Mouse (Mus musculus) liver, adult 2 months (tissue): ENCODE results near the gene Dclk1. TPM values are rescaled to one million over a fixed set of nuclear protein-coding genes. Genes with fewer than 3 reads are reported as not detected.

ENCODE experiments used
- DNase-seq: peaks from one replicate; pipeline ENCODE4 v3.0.0-alpha.2; 2011; ENCODE audit warnings: low read depth, low spot score; ENCODE audit errors: extremely low read depth
- H3K27ac ChIP-seq: fragments of 200-500 bp; replicated peaks from 2 replicates; pipeline ENCODE4 v1.5.1; 2012; ENCODE audit warnings: low read depth, mild to moderate bottlenecking, control low read depth, inconsistent platforms, low read length; ENCODE audit not compliant: insufficient read depth
- H3K27me3 ChIP-seq: fragments of 200-500 bp; 2 replicates; pipeline ENCODE4 v1.6.1; 2012; ENCODE audit warnings: mild to moderate bottlenecking, moderate library complexity, low read length, inconsistent platforms; ENCODE audit not compliant: control insufficient read depth, insufficient read depth
- H3K36me3 ChIP-seq: fragments of 200-500 bp; 2 replicates; pipeline ENCODE4 v1.6.1; 2012; ENCODE audit warnings: low read length, inconsistent platforms; ENCODE audit not compliant: control insufficient read depth, insufficient read depth
- H3K4me1 ChIP-seq: fragments of 200-500 bp; 2 replicates; pipeline ENCODE4 v1.6.1; 2011; ENCODE audit warnings: low read length; ENCODE audit not compliant: control insufficient read depth, insufficient read depth
- H3K4me3 ChIP-seq: fragments of 200-500 bp; 2 replicates; pipeline ENCODE4 v1.5.1; 2011; ENCODE audit warnings: low read depth, mild to moderate bottlenecking, control low read depth, low read length, moderate library complexity; ENCODE audit not compliant: insufficient read depth
- H3K79me2 ChIP-seq: fragments of 200-500 bp; 2 replicates; pipeline ENCODE4 v1.6.1; 2012; ENCODE audit warnings: inconsistent platforms, mild to moderate bottlenecking, low read length, moderate library complexity; ENCODE audit not compliant: control insufficient read depth, insufficient read depth
- H3K9ac ChIP-seq: fragments of 200-500 bp; 2 replicates; pipeline ENCODE4 v1.6.1; 2012; ENCODE audit warnings: low read depth, mild to moderate bottlenecking, control low read depth, inconsistent platforms, low read length
- CTCF ChIP-seq: fragments of 200-500 bp; IDR thresholded peaks from 2 replicates; pipeline ENCODE4 v1.5.1; 2011; ENCODE audit warnings: low read depth, low read length, control low read depth
- POLR2A ChIP-seq: fragments of 200-500 bp; IDR thresholded peaks from 2 replicates; pipeline ENCODE4 v1.6.1; 2011; ENCODE audit warnings: low read length, control low read depth; ENCODE audit not compliant: insufficient read depth; ENCODE audit errors: extremely low read depth
- WGBS: fragments of 180-500 bp; shearing (Covaris S2); methylation state at CpG from one replicate; pipeline ENCODE4 v1.1.7; 2018; 5-methylcytosine and 5-hydroxymethylcytosine counted together
- polyA plus RNA-seq: library from polyadenylated mRNA; depleted of rRNA; stranded (reverse); fragments of >200 nt; gene quantifications from 2 replicates; pipeline ENCODE4 v1.2.3, GENCODE M21; 2012
- total RNA-seq: library from RNA; depleted of rRNA; stranded (reverse); fragments of >200 nt; gene quantifications from 2 replicates; pipeline ENCODE4 v1.2.3, GENCODE M21; 2014

Gene Dclk1
- total and polyA plus RNA-seq, 2 experiments = 0.46 TPM; not detected in 1

DNA sequence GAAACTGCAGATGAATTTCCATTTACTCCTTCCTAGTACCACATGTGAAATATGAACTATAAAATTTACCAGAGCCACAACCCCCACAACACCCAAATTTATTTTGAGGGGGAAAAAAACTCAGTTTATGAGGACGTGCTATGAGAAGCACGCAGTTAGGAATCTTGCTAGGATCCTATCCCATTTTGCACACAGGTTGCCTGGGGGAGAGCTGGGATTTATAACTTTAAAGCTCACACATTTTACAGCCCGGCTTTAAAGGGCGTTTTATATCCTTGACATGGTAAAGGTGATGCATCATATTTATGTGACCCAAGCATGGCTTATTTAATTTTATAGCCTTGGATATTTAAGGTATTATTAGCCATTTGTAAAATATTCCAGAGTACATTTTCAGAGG lies 237.1 kb downstream of the Dclk1 start:
- Histone ChIP-seq H3K36me3 (no peaks in the 10 kb centered on the region), H3K4me3 (no peak overlapping the region), H3K27me3 (no peaks in the 10 kb centered on the region), H3K27ac (no peak overlapping the region), H3K79me2 (no peaks in the 10 kb centered on the region), H3K4me1 (no peaks in the 10 kb centered on the region), H3K9ac (no peak overlapping the region)
- TF ChIP-seq CTCF = no peak
- TF ChIP-seq POLR2A = no peak
- 91% methylated on average over 4 of the region's 4 CpGs for WGBS
- no peak for DNase-seq

DNA sequence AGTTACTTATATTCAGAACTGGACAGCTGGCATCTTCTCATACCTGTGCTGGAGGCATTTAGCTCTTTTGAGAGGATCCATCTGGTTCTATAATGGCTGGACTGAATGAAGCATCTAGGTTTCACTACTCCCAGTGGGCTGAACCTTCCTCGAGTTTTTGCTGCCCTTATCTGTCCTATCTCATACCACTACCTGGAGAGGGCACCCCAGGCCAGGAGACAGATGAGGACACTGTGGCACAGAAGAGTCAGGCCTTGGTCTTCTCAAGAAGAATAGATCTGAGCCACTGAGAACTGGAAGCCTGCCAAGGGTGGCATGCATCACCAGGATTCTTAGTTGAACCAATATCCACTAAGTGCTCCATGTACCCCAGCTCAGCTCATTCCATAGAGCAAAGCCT lies 239.0 kb downstream of the Dclk1 start:
- H3K79me2 ChIP-seq = no peaks in the 10 kb centered on the region
- TF ChIP-seq CTCF = no peak
- TF ChIP-seq POLR2A = no peak
- WGBS = 61% methylated on average over 1 of the region's 1 CpGs
- no peak for DNase-seq
- no peak overlapping the region for H3K27ac ChIP-seq
- H3K36me3 ChIP-seq = no peaks in the 10 kb centered on the region
- no peaks in the 10 kb centered on the region for H3K27me3 ChIP-seq
- H3K4me1 ChIP-seq = no peaks in the 10 kb centered on the region
- no peak overlapping the region for H3K4me3 ChIP-seq
- no peak overlapping the region for H3K9ac ChIP-seq

DNA sequence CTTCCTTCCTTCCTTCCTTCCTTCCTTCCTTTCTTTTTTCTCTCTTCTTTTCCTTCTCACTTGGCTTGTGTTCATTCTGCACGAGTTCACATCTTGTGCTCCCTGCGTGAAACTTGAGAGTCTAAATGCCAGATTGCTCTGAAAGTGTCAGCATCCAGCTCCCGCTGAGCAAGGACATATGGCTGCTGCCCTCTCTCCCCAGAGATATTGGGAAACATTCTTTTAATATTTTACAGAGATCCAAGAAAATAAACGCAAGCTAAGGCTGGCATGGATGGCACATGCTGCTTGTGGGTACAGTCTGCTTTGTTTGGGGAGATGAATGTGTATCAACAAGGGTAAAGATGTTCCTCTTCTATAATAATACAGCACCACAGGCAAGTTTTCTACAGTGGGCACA lies 241.2 kb downstream of the Dclk1 start:
- Histone ChIP-seq H3K79me2 (no peaks in the 10 kb centered on the region), H3K4me1 (no peaks in the 10 kb centered on the region), H3K27me3 (no peaks in the 10 kb centered on the region), H3K9ac (no peak overlapping the region), H3K27ac (no peak overlapping the region), H3K4me3 (no peak overlapping the region), H3K36me3 (no peaks in the 10 kb centered on the region)
- 43% methylated on average over 4 of the region's 4 CpGs for WGBS
- no peak for DNase-seq
- TF ChIP-seq CTCF (no peak), POLR2A (no peak)

DNA sequence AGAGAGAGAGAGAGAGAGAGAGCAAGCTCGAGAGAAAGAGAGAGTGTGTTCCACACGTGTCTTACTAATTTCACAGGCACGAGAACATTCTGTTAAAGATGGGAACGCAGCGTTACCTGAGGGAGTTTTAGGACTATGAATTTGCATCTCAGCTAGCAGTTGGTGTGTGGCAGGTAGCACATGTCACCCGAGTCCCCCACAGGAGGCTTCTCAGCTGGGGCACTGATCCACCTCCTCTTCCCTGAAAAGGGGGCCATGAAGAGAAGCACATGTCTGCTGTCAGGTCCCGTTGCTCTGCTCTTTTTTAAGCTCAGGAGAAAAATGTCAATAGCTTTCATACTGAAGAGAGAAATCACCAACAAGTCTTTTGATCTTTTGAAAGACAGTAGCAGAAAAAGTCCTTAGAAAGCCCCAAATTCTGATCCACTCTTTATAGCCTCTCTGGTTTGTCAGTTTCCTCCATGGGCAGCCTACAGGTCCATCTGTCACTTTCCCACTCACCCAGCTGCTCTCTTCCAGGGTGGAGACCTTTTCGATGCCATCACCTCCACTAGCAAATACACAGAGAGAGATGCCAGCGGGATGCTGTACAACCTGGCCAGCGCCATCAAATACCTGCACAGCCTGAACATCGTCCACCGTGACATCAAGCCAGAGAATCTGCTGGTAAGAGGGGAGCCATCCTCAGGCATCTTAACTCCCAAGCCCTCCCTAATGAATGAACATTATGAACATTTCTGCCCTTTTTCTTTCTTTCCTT lies 247.2 kb downstream of the Dclk1 start:
- TF ChIP-seq POLR2A (no peak), CTCF (no peak)
- Histone ChIP-seq H3K4me3 (no peak overlapping the region), H3K27ac (no peak overlapping the region), H3K9ac (no peak overlapping the region), H3K4me1 (no peaks in the 10 kb centered on the region), H3K79me2 (no peaks in the 10 kb centered on the region), H3K36me3 (no peaks in the 10 kb centered on the region), H3K27me3 (no peaks in the 10 kb centered on the region)
- WGBS = 79% methylated on average over 12 of the region's 12 CpGs
- DNase-seq = no peak

DNA sequence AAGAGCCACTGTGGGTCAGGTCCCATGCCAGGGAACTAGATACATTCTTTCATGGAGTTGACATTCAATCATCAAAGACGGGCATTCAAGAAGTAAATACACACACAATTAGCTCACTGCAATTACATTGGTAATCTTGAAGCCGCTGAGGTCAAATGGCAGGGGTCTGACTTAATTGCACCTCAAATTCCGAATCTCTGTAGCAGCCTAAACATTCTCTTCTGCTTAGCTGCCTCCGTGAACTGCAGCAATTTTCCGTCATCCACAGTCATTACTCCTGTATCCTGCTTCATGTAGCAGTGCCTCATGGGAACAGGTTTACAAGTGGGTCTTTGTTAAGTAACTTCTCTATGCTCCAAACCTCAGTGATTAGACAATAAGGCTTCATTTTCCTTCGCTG lies 249.9 kb downstream of the Dclk1 start:
- DNase-seq = no peak
- H3K27me3 ChIP-seq = no peaks in the 10 kb centered on the region
- H3K4me1 ChIP-seq = no peaks in the 10 kb centered on the region
- H3K27ac ChIP-seq = no peak overlapping the region
- H3K4me3 ChIP-seq = no peak overlapping the region
- TF ChIP-seq POLR2A = no peak
- no peak for TF ChIP-seq CTCF
- H3K36me3 ChIP-seq = no peaks in the 10 kb centered on the region
- no peaks in the 10 kb centered on the region for H3K79me2 ChIP-seq
- WGBS = 66% methylated on average over 6 of the region's 6 CpGs
- H3K9ac ChIP-seq = no peak overlapping the region

DNA sequence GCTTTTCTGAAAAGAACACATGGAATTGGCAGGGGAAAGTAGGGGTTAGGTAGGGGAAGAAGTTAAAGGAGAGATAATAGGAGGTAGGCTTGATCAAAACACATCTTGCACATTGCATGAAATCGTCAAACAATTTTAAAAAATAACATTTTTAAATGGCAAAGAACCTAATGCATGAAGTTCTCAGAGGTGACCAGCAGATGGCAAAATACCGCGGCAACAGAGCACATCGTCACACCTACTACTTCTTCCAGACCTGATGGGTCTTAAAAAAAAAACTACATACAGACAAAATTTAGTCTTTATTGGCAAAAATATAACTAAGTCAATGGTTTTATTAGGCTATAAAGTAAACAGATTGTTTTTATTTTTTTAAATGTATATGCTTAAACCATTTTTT lies 252.2 kb downstream of the Dclk1 start:
- peak; percentile 11; the same call in 1 of the 2 replicates for TF ChIP-seq CTCF
- TF ChIP-seq POLR2A = no peak
- no peak overlapping the region for H3K9ac ChIP-seq
- H3K79me2 ChIP-seq = no peaks in the 10 kb centered on the region
- H3K27me3 ChIP-seq = no peaks in the 10 kb centered on the region
- no peak overlapping the region for H3K4me3 ChIP-seq
- H3K4me1 ChIP-seq = no peaks in the 10 kb centered on the region
- no peaks in the 10 kb centered on the region for H3K36me3 ChIP-seq
- H3K27ac ChIP-seq = no peak overlapping the region
- DNase-seq = no peak
- WGBS = 35% methylated on average over 4 of the region's 4 CpGs
